Mouse (Mus musculus) stomach, embryonic 16.5 days (tissue): ENCODE data around the gene Astn1. TPM values are rescaled to one million over a fixed set of nuclear protein-coding genes. Genes with fewer than 3 reads are reported as not detected.

Experiments used
- ATAC-seq: fragments of 200-750 bp; cut with Nextera tagmentation; 2 replicates; pipeline ENCODE4 v1.8.0; 2017; ENCODE audit warnings: moderate number of reproducible peaks, moderate TSS enrichment; ENCODE audit not compliant: insufficient read depth, low FRiP score
- H3K27ac ChIP-seq: fragments of 300-500 bp; sonication (generic); 2 replicates; pipeline ENCODE4 v1.5.1; 2014; ENCODE audit warnings: low read length
- H3K27me3 ChIP-seq: fragments of 300-500 bp; sonication (generic); 2 replicates; pipeline ENCODE4 v1.6.1; 2014; ENCODE audit warnings: low read length, control low read depth, mixed read lengths; ENCODE audit not compliant: control insufficient read depth, insufficient read depth
- H3K36me3 ChIP-seq: fragments of 300-500 bp; sonication (generic); 2 replicates; pipeline ENCODE4 v1.6.1; 2014; ENCODE audit warnings: low read length; ENCODE audit not compliant: control insufficient read depth, insufficient read depth
- H3K4me1 ChIP-seq: fragments of 300-500 bp; sonication (generic); 2 replicates; pipeline ENCODE4 v1.6.1; 2014; ENCODE audit warnings: low read length, control low read depth, mixed read lengths; ENCODE audit not compliant: control insufficient read depth, insufficient read depth
- H3K4me2 ChIP-seq: fragments of 300-500 bp; sonication (generic); 2 replicates; pipeline ENCODE4 v1.6.1; 2014; ENCODE audit warnings: low read depth, low read length, mixed read lengths
- H3K4me3 ChIP-seq: fragments of 300-500 bp; sonication (generic); replicated peaks from 2 replicates; pipeline ENCODE4 v1.5.1; 2014; ENCODE audit warnings: mild to moderate bottlenecking, low read length
- H3K9ac ChIP-seq: fragments of 300-500 bp; sonication (generic); 2 replicates; pipeline ENCODE4 v1.6.1; 2014; ENCODE audit warnings: low read length
- H3K9me3 ChIP-seq: fragments of 300-500 bp; sonication (generic); replicated peaks from 2 replicates; pipeline ENCODE4 v1.6.1; 2016; ENCODE audit warnings: low read length, control low read depth; ENCODE audit not compliant: control insufficient read depth
- WGBS: fragments of 180-500 bp; shearing (Covaris S2); extraction: QIAGEN DNeasy Blood & Tissue Kit; methylation state at CpG from one replicate; pipeline ENCODE4 v1.1.7; 2014; 5-methylcytosine and 5-hydroxymethylcytosine counted together
- polyA plus RNA-seq: library from polyadenylated mRNA; unstranded; fragments of >200 nt; fragmentation: Nextera tagmentation; extraction: Ambion mirVana; gene quantifications from 2 replicates; pipeline ENCODE4 v1.2.1, GENCODE M21; 2015

Astn1 gene
- polyA plus RNA-seq, 1 experiment from 2014 or later, result 1.2 TPM

DNA sequence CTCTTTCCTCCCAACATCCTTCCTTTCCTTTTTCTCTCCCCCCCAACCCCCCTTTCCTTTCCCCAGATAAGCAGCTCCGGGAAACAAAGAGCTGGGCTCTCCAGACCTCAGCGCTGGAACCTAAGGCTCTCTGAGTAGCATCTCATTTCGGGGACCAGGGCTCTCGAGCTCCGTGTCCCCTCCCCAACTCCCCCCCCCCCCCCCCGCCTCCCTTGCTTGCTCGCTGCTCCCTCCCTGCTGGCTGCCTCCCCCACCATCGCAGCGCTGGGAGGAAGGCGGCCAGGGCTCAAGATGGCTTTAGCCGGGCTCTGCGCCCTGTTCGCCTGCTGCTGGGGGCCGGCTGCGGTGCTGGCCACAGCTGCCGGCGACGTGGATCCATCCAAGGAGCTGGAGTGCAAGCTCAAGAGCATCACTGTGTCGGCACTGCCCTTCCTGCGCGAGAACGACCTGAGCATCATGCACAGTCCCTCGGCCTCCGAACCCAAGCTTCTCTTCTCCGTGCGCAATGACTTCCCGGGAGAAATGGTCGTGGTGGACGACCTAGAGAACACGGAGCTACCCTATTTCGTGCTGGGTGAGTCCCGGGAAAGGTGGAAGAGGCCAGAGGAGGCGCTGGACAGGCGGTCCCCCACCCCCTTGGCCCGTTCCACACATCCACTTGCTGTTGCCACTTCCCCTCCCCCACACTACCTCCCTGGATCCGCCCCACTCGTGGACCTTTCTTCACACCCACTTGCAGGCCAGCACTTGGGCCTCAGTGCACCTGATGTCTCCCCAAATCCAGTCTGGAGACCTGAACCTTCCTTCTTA is 424 bp downstream of the Astn1 start:
- Histone ChIP-seq H3K9me3 (no peaks in the 10 kb centered on the region), H3K9ac (peak overlapping the region; percentile 43), H3K4me1 (no peaks in the 10 kb centered on the region), H3K27ac (no peak overlapping the region), H3K36me3 (no peaks in the 10 kb centered on the region), H3K4me3 (peak overlapping the region; percentile 32), H3K27me3 (peaks cover 11% of the 10 kb centered on the region), H3K4me2 (peak overlapping the region; percentile 52)
- ATAC-seq, result no peak
- WGBS, result 1% methylated on average over 35 of the region's 37 CpGs

- 55% methylated on average over 1 of the region's 1 CpGs for WGBS
- H3K27ac ChIP-seq, result no peak overlapping the region
- H3K9ac ChIP-seq, result no peak overlapping the region
- peaks cover 8% of the 10 kb centered on the region; the same call in 1 of the 2 replicates for H3K27me3 ChIP-seq
- no peaks in the 10 kb centered on the region for H3K9me3 ChIP-seq
- ATAC-seq, result no peak
- no peak overlapping the region for H3K4me3 ChIP-seq
- H3K4me2 ChIP-seq, result no peak overlapping the region
- H3K4me1 ChIP-seq, result no peaks in the 10 kb centered on the region
- no peaks in the 10 kb centered on the region for H3K36me3 ChIP-seq
Measured at GRCm38 (mm10) chr1:158364461-158364860, 2.4 kb downstream of the Astn1 start.

GRCm38 (mm10) chr1:158382277-158382676 is 20.2 kb downstream of the Astn1 start:
- WGBS, result 70% methylated on average over 6 of the region's 6 CpGs
- Histone ChIP-seq H3K27me3 (no peaks in the 10 kb centered on the region), H3K4me2 (no peak overlapping the region), H3K4me1 (no peaks in the 10 kb centered on the region), H3K4me3 (no peak overlapping the region), H3K36me3 (no peaks in the 10 kb centered on the region), H3K9me3 (no peaks in the 10 kb centered on the region), H3K27ac (no peak overlapping the region), H3K9ac (no peak overlapping the region)
- ATAC-seq, result no peak

DNA sequence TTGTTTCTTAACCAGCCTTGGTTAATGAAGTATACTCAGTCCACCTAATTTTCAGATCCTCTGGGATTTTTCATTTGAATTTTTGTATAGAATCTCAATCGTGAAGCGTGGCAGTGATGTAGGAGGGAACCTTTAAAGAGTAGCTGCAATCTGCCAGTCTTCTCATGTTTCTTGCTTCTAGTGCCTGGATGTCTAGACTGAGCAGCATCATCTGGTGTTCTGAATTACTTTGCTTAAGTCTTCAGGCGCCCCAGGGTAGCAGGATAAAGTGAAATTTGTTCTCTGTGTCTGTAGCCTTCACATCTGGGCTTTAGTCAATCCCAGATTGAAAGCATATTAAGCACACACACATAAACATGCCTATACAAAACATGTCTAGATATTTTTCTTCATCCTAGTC is 21.1 kb downstream of the Astn1 start:
- Histone ChIP-seq H3K9me3 (no peaks in the 10 kb centered on the region), H3K27ac (no peak overlapping the region), H3K36me3 (no peaks in the 10 kb centered on the region), H3K4me1 (no peaks in the 10 kb centered on the region), H3K27me3 (no peaks in the 10 kb centered on the region), H3K4me2 (no peak overlapping the region), H3K4me3 (no peak overlapping the region), H3K9ac (no peak overlapping the region)
- ATAC-seq, result no peak
- WGBS, result 69% methylated on average over 3 of the region's 3 CpGs

DNA sequence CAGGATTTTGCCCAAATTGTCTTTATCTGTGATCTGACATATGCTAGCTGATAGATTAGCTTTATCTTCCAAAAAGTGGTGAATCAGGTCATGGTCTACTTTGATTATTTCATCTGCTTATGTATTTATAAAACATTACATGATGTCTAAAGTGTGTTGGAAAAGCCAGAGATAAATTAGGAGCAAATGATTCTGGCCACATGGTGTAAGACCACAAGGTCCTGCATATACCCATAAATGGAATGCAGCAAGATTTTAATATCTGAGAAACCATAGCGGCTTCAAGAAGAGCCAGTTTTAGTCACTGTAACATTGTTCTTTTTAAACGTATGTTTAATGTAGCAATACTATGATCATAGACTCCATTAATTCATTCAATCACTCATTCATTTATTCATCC is 23.2 kb downstream of the Astn1 start:
- 90% methylated on average over 2 of the region's 2 CpGs for WGBS
- Histone ChIP-seq H3K9ac (no peak overlapping the region), H3K36me3 (no peaks in the 10 kb centered on the region), H3K27me3 (no peaks in the 10 kb centered on the region), H3K27ac (no peak overlapping the region), H3K4me3 (no peak overlapping the region), H3K9me3 (no peaks in the 10 kb centered on the region), H3K4me2 (no peak overlapping the region), H3K4me1 (no peaks in the 10 kb centered on the region)
- ATAC-seq, result no peak

DNA sequence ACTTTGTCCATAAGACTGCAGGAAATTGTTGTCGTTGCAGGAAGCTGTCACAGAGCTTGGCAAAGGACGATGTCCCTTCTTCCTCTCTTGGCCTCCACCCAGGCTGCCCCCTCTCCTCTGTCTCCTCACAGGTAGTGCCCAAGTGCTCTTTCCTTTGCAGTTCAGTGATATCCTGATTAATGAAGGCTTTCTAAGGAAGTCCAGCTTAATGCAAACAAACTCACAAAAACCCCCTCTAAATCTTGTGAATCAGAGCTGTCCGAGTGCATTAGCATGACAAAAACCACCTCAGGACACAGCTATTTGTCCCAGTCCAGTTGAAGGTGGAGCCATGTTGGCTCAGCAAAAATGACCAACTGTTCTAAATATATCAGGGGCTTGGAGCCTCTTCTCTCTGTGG is 24.7 kb downstream of the Astn1 start:
- no peak overlapping the region for H3K9ac ChIP-seq
- H3K36me3 ChIP-seq, result no peaks in the 10 kb centered on the region
- no peaks in the 10 kb centered on the region for H3K9me3 ChIP-seq
- H3K4me2 ChIP-seq, result no peak overlapping the region
- H3K27me3 ChIP-seq, result no peaks in the 10 kb centered on the region
- ATAC-seq, result no peak
- 30% methylated on average over 3 of the region's 3 CpGs for WGBS
- no peak overlapping the region for H3K27ac ChIP-seq
- H3K4me3 ChIP-seq, result no peak overlapping the region
- no peaks in the 10 kb centered on the region for H3K4me1 ChIP-seq

GRCm38 (mm10) chr1:158388995-158389394 is 26.9 kb downstream of the Astn1 start:
- 88% methylated on average over 4 of the region's 4 CpGs for WGBS
- H3K4me2 ChIP-seq, result no peak overlapping the region
- ATAC-seq, result no peak
- no peak overlapping the region for H3K9ac ChIP-seq
- H3K4me1 ChIP-seq, result no peaks in the 10 kb centered on the region
- no peaks in the 10 kb centered on the region for H3K9me3 ChIP-seq
- H3K27me3 ChIP-seq, result no peaks in the 10 kb centered on the region
- no peak overlapping the region for H3K27ac ChIP-seq
- H3K4me3 ChIP-seq, result no peak overlapping the region
- no peaks in the 10 kb centered on the region for H3K36me3 ChIP-seq

DNA sequence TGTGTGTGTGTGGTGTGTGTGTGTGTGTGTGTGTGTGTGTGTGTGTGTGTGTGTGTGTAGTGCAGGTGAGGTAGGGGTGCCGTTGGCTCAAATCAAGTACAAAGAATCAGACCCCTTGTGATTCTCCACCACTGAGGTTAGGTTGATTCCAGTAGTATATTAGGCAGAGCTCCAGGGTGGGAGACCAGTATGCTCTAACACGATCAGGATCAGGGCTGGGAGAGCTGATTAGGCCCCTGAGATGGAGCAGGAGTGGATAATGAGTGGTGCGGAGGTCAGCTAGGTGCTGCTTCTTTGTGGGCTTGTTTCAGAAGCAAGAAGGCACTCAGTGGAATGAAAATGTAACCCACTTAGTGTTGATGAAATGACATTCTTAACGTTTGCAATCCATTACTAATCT is 28.6 kb downstream of the Astn1 start:
- Histone ChIP-seq H3K4me2 (no peak overlapping the region), H3K27me3 (no peaks in the 10 kb centered on the region), H3K27ac (no peak overlapping the region), H3K4me1 (no peaks in the 10 kb centered on the region), H3K9me3 (no peaks in the 10 kb centered on the region), H3K36me3 (no peaks in the 10 kb centered on the region), H3K4me3 (no peak overlapping the region), H3K9ac (no peak overlapping the region)
- ATAC-seq, result no peak
- 58% methylated on average over 4 of the region's 4 CpGs for WGBS

- Histone ChIP-seq H3K4me2 (no peak overlapping the region), H3K4me3 (no peak overlapping the region), H3K36me3 (no peaks in the 10 kb centered on the region), H3K27me3 (no peaks in the 10 kb centered on the region), H3K9ac (no peak overlapping the region), H3K27ac (no peak overlapping the region), H3K4me1 (no peaks in the 10 kb centered on the region), H3K9me3 (no peaks in the 10 kb centered on the region)
- WGBS, result 86% methylated on average over 2 of the region's 2 CpGs
- ATAC-seq, result no peak
Measured at GRCm38 (mm10) chr1:158397058-158397457, 35.0 kb downstream of the Astn1 start.
